Comparison of ENCODE assay signal across 10 mouse cellular contexts in genomic region chr6:124719354-124719978, GRCm38 (mm10). TPM values are rescaled to one million over a fixed set of nuclear protein-coding genes. Genes with fewer than 3 reads are reported as not detected.
DNase-seq lines count a peak whose midpoint lies in the region; ATAC-seq and TF ChIP-seq lines count a peak whose summit lies in the region.
"Had no signal": no experiment of that assay in that cellular context is flagged by ENCODE, and none has a peak within 500 bp of the region (broad histone marks: within the 10 kb centered on the region; RNA-seq: fewer than 3 reads in every experiment).

No protein-coding gene starts in this region.

- no peaks in the 10 kb centered on the region for H3K4me1 ChIP-seq in kidney, postnatal 0 days (replicated peaks; ENCODE audit: insufficient read depth, low read length)
- peaks cover 17% of the 10 kb centered on the region for H3K4me1 ChIP-seq in bone marrow, adult 2 months (ENCODE audit: control insufficient read depth, insufficient read depth, low read length)
- peaks cover 73% of the 10 kb centered on the region for H3K4me1 ChIP-seq in liver, embryonic 15.5 days (replicated peaks)

- TF ChIP-seq POLR2A in bone marrow, adult 2 months (IDR thresholded peaks at IDR 0.05; ENCODE audit: borderline replicate concordance, control insufficient read depth, low read depth, low read length): no peak

- WGBS in kidney, postnatal 0 days: 66% methylated on average over 7 of the region's 7 CpGs
- WGBS in bone marrow, adult 2 months: 73% methylated on average over 7 of the region's 7 CpGs
- 29% methylated on average over 7 of the region's 7 CpGs for WGBS in liver, embryonic 15.5 days (ENCODE audit: insufficient replicate concordance)

- H3K4me2 ChIP-seq in kidney, postnatal 0 days (ENCODE audit: low read length): peak overlapping the region; percentile 38
- peak overlapping the region; percentile 42 for H3K4me2 ChIP-seq in liver, embryonic 15.5 days

- ATAC-seq in kidney, postnatal 0 days (replicated peaks; ENCODE audit: low FRiP score, low read depth): no peak
- ATAC-seq in erythroid progenitor cell, adult 5-6 weeks (replicated peaks; ENCODE audit: low FRiP score, poor library complexity, severe bottlenecking): peak; percentile 76
- peak; percentile 86 for ATAC-seq in liver, embryonic 15.5 days (ENCODE audit: insufficient read depth)
- no peak for ATAC-seq in frontal cortex, adult (ENCODE audit: low TSS enrichment)
- ATAC-seq: forebrain, postnatal 0 days had no signal

- peaks cover 21% of the 10 kb centered on the region for H3K36me3 ChIP-seq in kidney, postnatal 0 days (ENCODE audit: insufficient read depth, low read length)
- H3K36me3 ChIP-seq in liver, embryonic 15.5 days (replicated peaks): peaks cover 37% of the 10 kb centered on the region

- peak overlapping the region; percentile 58 for H3K9ac ChIP-seq in kidney, postnatal 0 days (ENCODE audit: low read depth, low read length)
- peak overlapping the region; percentile 49 for H3K9ac ChIP-seq in liver, embryonic 15.5 days
- H3K9ac ChIP-seq: forebrain, postnatal 0 days had no signal

- DNase-seq in kidney, postnatal 0 days (ENCODE audit: low spot score): no peak
- DNase-seq in kidney, adult 8-10 months: no peak
- no peak for DNase-seq in spleen, adult 18-20 months
- DNase-seq: forebrain, postnatal 0 days; thymus, postnatal 14 days had no signal

- peak overlapping the region; percentile 24; the same call in 1 of the 2 replicates for H3K4me3 ChIP-seq in kidney, postnatal 0 days (replicated peaks; ENCODE audit: low read depth, low read length)
- H3K4me3 ChIP-seq in bone marrow, adult 2 months (replicated peaks; ENCODE audit: control insufficient read depth, low read depth, low read length): no peak overlapping the region
- no peak overlapping the region for H3K4me3 ChIP-seq in liver, embryonic 15.5 days (replicated peaks)
- H3K4me3 ChIP-seq: megakaryocyte, embryonic 14.5 days had no signal

- H3K9me3 ChIP-seq in kidney, postnatal 0 days (replicated peaks; ENCODE audit: low read length): no peaks in the 10 kb centered on the region
- no peaks in the 10 kb centered on the region for H3K9me3 ChIP-seq in liver, embryonic 15.5 days (replicated peaks)
- H3K9me3 ChIP-seq: megakaryocyte, embryonic 14.5 days had no signal

- no peak for TF ChIP-seq CTCF in kidney, postnatal 0 days (IDR thresholded peaks at IDR 0.05; ENCODE audit: low read depth)
- no peak for TF ChIP-seq CTCF in bone marrow, adult 2 months (IDR thresholded peaks at IDR 0.05; ENCODE audit: control insufficient read depth, insufficient read depth, low read length)

- H3K27me3 ChIP-seq in kidney, postnatal 0 days (ENCODE audit: insufficient read depth, low read length): no peaks in the 10 kb centered on the region
- no peaks in the 10 kb centered on the region for H3K27me3 ChIP-seq in liver, embryonic 15.5 days
- H3K27me3 ChIP-seq: megakaryocyte, embryonic 14.5 days had no signal

- H3K27ac ChIP-seq in kidney, postnatal 0 days: peak overlapping the region; percentile 75
- H3K27ac ChIP-seq in bone marrow, adult 2 months (ENCODE audit: control insufficient read depth, insufficient read depth, low read depth, low read length, poor library complexity): peak overlapping the region; percentile 6; the same call in 1 of the 2 replicates
- H3K27ac ChIP-seq in liver, embryonic 15.5 days (replicated peaks): peak overlapping the region; percentile 76

RNA-seq across cellular contexts. Expression of gene Phb2, which starts 7.3 kb away (rescaled TPM):
- polyA plus RNA-seq in kidney, postnatal 0 days (2015; fragmentation: Nextera tagmentation; extraction: Ambion mirVana): 404 and 411 TPM in 2 replicates
- polyA plus RNA-seq in bone marrow, adult 2 months (2011; ENCODE audit: insufficient read depth, insufficient read length, low replicate concordance, missing spikeins): 143 and 213 TPM in 2 replicates
- total RNA-seq in erythroid progenitor cell, adult 5-6 weeks (2015; ENCODE audit: low replicate concordance): 61.2 and 143 TPM in 2 replicates
- 76.0 and 79.9 TPM in 2 replicates for total RNA-seq in erythroid progenitor cell, adult 5-6 weeks (2017; ENCODE audit: low replicate concordance)
- 242 and 243 TPM in 2 replicates for polyA plus RNA-seq in liver, embryonic 15.5 days (2015; fragmentation: Nextera tagmentation; extraction: Ambion mirVana)

RNA-seq across cellular contexts. Expression of gene Emg1, which starts 7.5 kb away (rescaled TPM):
- polyA plus RNA-seq in kidney, postnatal 0 days (2015; fragmentation: Nextera tagmentation; extraction: Ambion mirVana): 166 and 183 TPM in 2 replicates
- polyA plus RNA-seq in bone marrow, adult 2 months (2011; ENCODE audit: insufficient read depth, insufficient read length, low replicate concordance, missing spikeins): 101 and 149 TPM in 2 replicates
- 103 and 153 TPM in 2 replicates for total RNA-seq in erythroid progenitor cell, adult 5-6 weeks (2015; ENCODE audit: low replicate concordance)
- total RNA-seq in erythroid progenitor cell, adult 5-6 weeks (2017; ENCODE audit: low replicate concordance): 69.4 and 86.4 TPM in 2 replicates
- polyA plus RNA-seq in liver, embryonic 15.5 days (2015; fragmentation: Nextera tagmentation; extraction: Ambion mirVana): 122 and 128 TPM in 2 replicates

RNA-seq across cellular contexts. Expression of gene Ptpn6, which starts 19.0 kb away (rescaled TPM):
- polyA plus RNA-seq in kidney, postnatal 0 days (2015; fragmentation: Nextera tagmentation; extraction: Ambion mirVana): 13.0 and 13.6 TPM in 2 replicates
- polyA plus RNA-seq in bone marrow, adult 2 months (2011; ENCODE audit: insufficient read depth, insufficient read length, low replicate concordance, missing spikeins): 239 and 439 TPM in 2 replicates
- 39.3 and 91.8 TPM in 2 replicates for total RNA-seq in erythroid progenitor cell, adult 5-6 weeks (2015; ENCODE audit: low replicate concordance)
- total RNA-seq in erythroid progenitor cell, adult 5-6 weeks (2017; ENCODE audit: low replicate concordance): 91.8 and 94.2 TPM in 2 replicates
- polyA plus RNA-seq in liver, embryonic 15.5 days (2015; fragmentation: Nextera tagmentation; extraction: Ambion mirVana): 38.1 and 43.7 TPM in 2 replicates

RNA-seq across cellular contexts. Expression of gene Grcc10, which starts 21.7 kb away (rescaled TPM):
- 549 and 600 TPM in 2 replicates for polyA plus RNA-seq in kidney, postnatal 0 days (2015; fragmentation: Nextera tagmentation; extraction: Ambion mirVana)
- 138 and 208 TPM in 2 replicates for polyA plus RNA-seq in bone marrow, adult 2 months (2011; ENCODE audit: insufficient read depth, insufficient read length, low replicate concordance, missing spikeins)
- 26.0 and 63.4 TPM in 2 replicates for total RNA-seq in erythroid progenitor cell, adult 5-6 weeks (2015; ENCODE audit: low replicate concordance)
- total RNA-seq in erythroid progenitor cell, adult 5-6 weeks (2017; ENCODE audit: low replicate concordance): 21.9 and 23.3 TPM in 2 replicates
- polyA plus RNA-seq in liver, embryonic 15.5 days (2015; fragmentation: Nextera tagmentation; extraction: Ambion mirVana): 75.9 and 76.4 TPM in 2 replicates

RNA-seq across cellular contexts. Expression of gene Gm45234, which starts 36.4 kb away (rescaled TPM):
- not detected in 2 replicates for polyA plus RNA-seq in kidney, postnatal 0 days (2015; fragmentation: Nextera tagmentation; extraction: Ambion mirVana)
- not detected in 2 replicates for polyA plus RNA-seq in bone marrow, adult 2 months (2011; ENCODE audit: insufficient read depth, insufficient read length, low replicate concordance, missing spikeins)
- total RNA-seq in erythroid progenitor cell, adult 5-6 weeks (2015; ENCODE audit: low replicate concordance): not detected in 2 replicates
- not detected in 2 replicates for total RNA-seq in erythroid progenitor cell, adult 5-6 weeks (2017; ENCODE audit: low replicate concordance)
- not detected in 2 replicates for polyA plus RNA-seq in liver, embryonic 15.5 days (2015; fragmentation: Nextera tagmentation; extraction: Ambion mirVana)
- total RNA-seq: forebrain, postnatal 0 days had no signal

Comparison
In these comparisons a context has a peak if more than half of its experiments do, and no peak if none do; other contexts are left out.
1. ATAC-seq: peak in erythroid progenitor cell, adult 5-6 weeks (single experiment) and liver, embryonic 15.5 days (single experiment); none in kidney, postnatal 0 days (single experiment) and frontal cortex, adult (single experiment).
2. H3K27ac ChIP-seq: peak in every context shown above with its lines; median percentile 76 in liver, embryonic 15.5 days; 75 in kidney, postnatal 0 days; 6 in bone marrow, adult 2 months.